Mouse (Mus musculus) small intestine, adult 2 months (tissue): ENCODE measurements around the gene Hspa12b.

Source experiments
- CTCF ChIP-seq: fragments of 200-500 bp; IDR thresholded peaks from 2 replicates; pipeline ENCODE4 v1.5.1; 2012; ENCODE audit warnings: low read depth, mild to moderate bottlenecking, control low read depth, inconsistent platforms, low read length, moderate library complexity, mixed read lengths; ENCODE audit not compliant: insufficient replicate concordance, insufficient read length; ENCODE audit errors: extremely low read depth
- POLR2A ChIP-seq: fragments of 200-500 bp; IDR thresholded peaks from 2 replicates; pipeline ENCODE4 v1.6.1; 2012; ENCODE audit warnings: low read depth, mild to moderate bottlenecking, control low read depth, inconsistent platforms, low read length, moderate library complexity

GRCm38 (mm10) chr2:131105989-131106388 is 21.1 kb upstream of the Hspa12b start:
- TF ChIP-seq POLR2A, result no peak
- no peak for TF ChIP-seq CTCF
